In the genomic region with DNA sequence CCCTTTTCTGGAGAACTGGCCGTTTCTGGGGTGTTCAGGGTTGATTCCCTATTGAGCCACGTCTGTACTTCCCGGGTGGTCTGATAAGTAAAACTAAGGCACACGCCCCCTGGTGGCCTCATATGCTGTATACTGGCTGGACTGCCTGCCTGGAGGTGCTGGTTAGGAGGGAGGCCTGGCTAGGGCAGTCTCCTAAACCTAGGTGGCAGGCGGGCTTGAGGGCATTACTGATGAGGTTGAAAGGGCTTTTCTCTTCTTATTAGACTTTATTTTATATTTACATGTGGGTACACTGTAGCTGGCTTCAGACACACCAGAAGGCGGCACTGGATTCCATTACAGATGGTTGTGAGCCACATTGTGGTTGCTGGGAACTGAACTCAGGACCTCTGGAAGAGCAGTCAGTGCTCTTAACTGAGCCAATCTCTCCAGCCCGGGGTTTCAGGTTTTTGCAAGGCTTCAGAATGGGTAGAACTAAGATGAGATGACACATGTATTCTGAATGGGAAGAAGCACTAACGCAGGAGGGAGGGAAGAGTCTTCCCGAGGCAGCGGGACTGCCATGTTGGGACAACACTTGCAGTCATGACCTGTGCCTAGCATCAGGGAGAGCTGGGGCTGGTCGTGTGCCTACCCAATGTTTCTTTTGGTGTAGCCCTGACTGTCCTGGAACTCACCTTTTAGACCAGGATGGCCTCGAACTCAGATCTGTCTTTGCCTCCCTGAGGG, we compare ENCODE assay signal across 8 mouse cellular contexts. TPM values are rescaled to one million over a fixed set of nuclear protein-coding genes. Genes with fewer than 3 reads are reported as not detected.
DNase-seq lines count a peak whose midpoint lies in the region; ATAC-seq lines count a peak whose summit lies in the region.

No protein-coding gene starts in this region.

- H3K27ac ChIP-seq in midbrain, embryonic 12.5 days (replicated peaks) = no peak overlapping the region; the same call in 1 of the 2 replicates

- peaks cover 62% of the 10 kb centered on the region for H3K27me3 ChIP-seq in midbrain, embryonic 12.5 days

- 27% methylated on average over 12 of the region's 12 CpGs for WGBS in midbrain, embryonic 12.5 days

- H3K36me3 ChIP-seq in midbrain, embryonic 12.5 days = peaks cover 27% of the 10 kb centered on the region

- H3K9me3 ChIP-seq in midbrain, embryonic 12.5 days = no peaks in the 10 kb centered on the region

- H3K4me1 ChIP-seq in midbrain, embryonic 12.5 days = peaks cover 26% of the 10 kb centered on the region

- intact Hi-C loops in heart, postnatal 25 days (cut with DNase I) = loop anchor here (1.0 to 10.0 kb wide), 3 partner anchors 21 to 581 kb away; partner anchors contain the start of gene Ccdc124
- intact Hi-C loops in heart, postnatal 10 days (cut with DNase I) = loop anchor here (1.0 kb wide), 1 partner anchor 21 kb away; the partner anchor contains the start of gene Ccdc124
- intact Hi-C loops in left cerebral cortex, postnatal 14 days (cut with DNase I) = loop anchor here (2.0 to 10.0 kb wide), 2 partner anchors 19 to 481 kb away; partner anchors contain the start of gene Ocel1

- DNase-seq in heart, adult 11 months = peak; percentile 96
- no peak for DNase-seq in heart, postnatal 25 days (ENCODE audit: low spot score)
- peak; percentile 76 for DNase-seq in MEL-GATA-1-ER (ENCODE audit: extremely low read depth, low read depth)
- peak; percentile 71 to 79 for DNase-seq in cerebellum, postnatal 36 days
- DNase-seq in heart, postnatal 10 days = peak; percentile 73 to 87
- DNase-seq in left cerebral cortex, postnatal 14 days (ENCODE audit: low spot score in 2 of 2) = peak; percentile 78 to 82
- DNase-seq in testis, postnatal 14 days (ENCODE audit: low spot score) = peak; percentile 70

- ATAC-seq in midbrain, embryonic 12.5 days (ENCODE audit: low FRiP score, low read depth) = peak; percentile 20; the same call in 1 of the 2 replicates

- H3K4me2 ChIP-seq in midbrain, embryonic 12.5 days (replicated peaks) = no peak overlapping the region

- H3K4me3 ChIP-seq in midbrain, embryonic 12.5 days = no peak overlapping the region

- 0 out of 2 replicates have a peak overlapping the region, but pooled peaks have one; percentile 6 for H3K9ac ChIP-seq in midbrain, embryonic 12.5 days (replicated peaks)

RNA-seq across cellular contexts. Expression of gene Slc5a5, which starts 1.3 kb away (rescaled TPM):
- total RNA-seq in heart, postnatal 25 days (2021) = not detected
- total RNA-seq in heart, postnatal 10 days (2021) = under 1 TPM in 1 of 2 experiments, not detected in 1; 0.10 TPM
- total RNA-seq in left cerebral cortex, postnatal 14 days (2021) = 10 to 100 TPM in 1 of 2 experiments, 1 to 10 TPM in 1; 8.4 to 10.3 TPM
- polyA plus RNA-seq in midbrain, embryonic 12.5 days (2016; fragmentation: Nextera tagmentation; extraction: Ambion mirVana) = 0.55 and 0.69 TPM in 2 replicates

RNA-seq across cellular contexts. Expression of gene Rpl18a, which starts 3.4 kb away (rescaled TPM):
- 100 to 1,000 TPM; 838 to 880 TPM for total RNA-seq in heart, postnatal 25 days (2021)
- 1,000 to 10,000 TPM; 1,171 to 1,193 TPM for total RNA-seq in heart, postnatal 10 days (2021)
- total RNA-seq in left cerebral cortex, postnatal 14 days (2021) = 100 to 1,000 TPM; 581 to 588 TPM
- 2,550 and 2,750 TPM in 2 replicates for polyA plus RNA-seq in midbrain, embryonic 12.5 days (2016; fragmentation: Nextera tagmentation; extraction: Ambion mirVana)

RNA-seq across cellular contexts. Expression of gene Map1s, which starts 11.9 kb away (rescaled TPM):
- 10 to 100 TPM; 20.7 to 21.2 TPM for total RNA-seq in heart, postnatal 25 days (2021)
- 10 to 100 TPM; 31.0 to 32.3 TPM for total RNA-seq in heart, postnatal 10 days (2021)
- total RNA-seq in left cerebral cortex, postnatal 14 days (2021) = 10 to 100 TPM; 70.4 to 84.5 TPM
- 58.4 and 61.0 TPM in 2 replicates for polyA plus RNA-seq in midbrain, embryonic 12.5 days (2016; fragmentation: Nextera tagmentation; extraction: Ambion mirVana)

RNA-seq across cellular contexts. Expression of gene Ccdc124, which starts 20.1 kb away (rescaled TPM):
- 10 to 100 TPM; 46.6 to 47.7 TPM for total RNA-seq in heart, postnatal 25 days (2021)
- 10 to 100 TPM; 40.9 to 41.1 TPM for total RNA-seq in heart, postnatal 10 days (2021)
- 10 to 100 TPM; 85.4 to 87.5 TPM for total RNA-seq in left cerebral cortex, postnatal 14 days (2021)
- 145 and 152 TPM in 2 replicates for polyA plus RNA-seq in midbrain, embryonic 12.5 days (2016; fragmentation: Nextera tagmentation; extraction: Ambion mirVana)

RNA-seq across cellular contexts. Expression of gene Kcnn1, which starts 30.8 kb away (rescaled TPM):
- 1 to 10 TPM; 8.1 to 8.6 TPM for total RNA-seq in heart, postnatal 25 days (2021)
- total RNA-seq in heart, postnatal 10 days (2021) = 1 to 10 TPM; 3.1 to 3.7 TPM
- total RNA-seq in left cerebral cortex, postnatal 14 days (2021) = 10 to 100 TPM; 17.2 to 19.2 TPM
- 27.4 TPM in 2 replicates for polyA plus RNA-seq in midbrain, embryonic 12.5 days (2016; fragmentation: Nextera tagmentation; extraction: Ambion mirVana)

Comparison
In these comparisons a context has a peak if more than half of its experiments do, and no peak if none do; other contexts are left out.
1. RNA of gene Slc5a5, which starts 1.3 kb away (total RNA-seq): 8.4 to 10.3 TPM in left cerebral cortex, postnatal 14 days; 0.10 TPM in heart, postnatal 10 days and not detected in heart, postnatal 25 days; every median in the first group is over 4 times any median in the second.